Mouse (Mus musculus) gastrocnemius, postnatal 14 days (tissue): ENCODE measurements at regions not wholly inside any gene's neighbourhood (a gene's known extent, or its start where the extent isn't known, plus 50 kb on each side); places are given as distances from the start of the nearest gene placed in this dataset.

ENCODE experiments used
- DNase-seq: peaks from one replicate; pipeline ENCODE4 v3.0.0; 2021; ENCODE audit warnings: mixed read lengths
- intact Hi-C: fragments of 180-260 bp; cut with DNase I; formaldehyde crosslinking; loops from one replicate; pipeline ENCODE4 v1.15.1; 2025; ENCODE audit warnings: low total_unique reads

DNA sequence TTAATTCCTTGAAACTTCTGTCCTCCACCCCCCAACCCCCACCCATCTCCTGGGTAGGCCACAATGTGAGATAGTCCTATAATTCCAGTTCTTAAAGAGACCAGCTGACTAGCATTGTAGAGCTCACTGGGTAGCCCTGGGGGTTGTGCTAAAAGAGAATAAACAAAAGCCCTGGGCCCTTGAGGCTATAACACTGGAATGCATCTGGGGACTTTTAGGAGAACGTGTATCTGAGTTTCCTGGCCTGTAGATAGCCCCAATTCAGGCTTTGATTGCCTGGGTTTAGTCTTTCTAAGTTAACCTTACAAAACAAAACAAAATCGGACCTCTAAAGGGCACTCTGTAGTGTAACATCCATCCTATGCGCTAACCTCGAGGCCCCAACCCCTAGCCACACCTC, 234.1 kb upstream of the 4930412O13Rik start:
- intact Hi-C loops: no loop called here
- DNase-seq: no peak

GRCm38 (mm10) chr2:9650082-9650481, 231.0 kb upstream of the 4930412O13Rik start:
- intact Hi-C loops: no loop called here

GRCm38 (mm10) chr2:9658880-9659279, 222.2 kb upstream of the 4930412O13Rik start:
- intact Hi-C loops: no loop called here

More at GRCm38 (mm10) chr2:9650082-9650481, 231.0 kb upstream of the 4930412O13Rik start:
- no peak for DNase-seq

GRCm38 (mm10) chr2:9669621-9670020, 211.4 kb upstream of the 4930412O13Rik start:
- intact Hi-C loops: no loop called here
- DNase-seq: no peak

More at GRCm38 (mm10) chr2:9658880-9659279, 222.2 kb upstream of the 4930412O13Rik start:
- DNase-seq: no peak

GRCm38 (mm10) chr2:9681691-9682152, 199.3 kb upstream of the 4930412O13Rik start:
- intact Hi-C loops: no loop called here
- DNase-seq: no peak

- intact Hi-C loops: no loop called here
- DNase-seq: no peak
These were observed 197.3 kb upstream of the 4930412O13Rik start for GRCm38 (mm10) chr2:9683673-9684210.

- intact Hi-C loops: no loop called here
- DNase-seq: no peak
These were observed 192.9 kb upstream of the 4930412O13Rik start for GRCm38 (mm10) chr2:9688176-9688575.

GRCm38 (mm10) chr2:9689518-9689917, 191.5 kb upstream of the 4930412O13Rik start:
- intact Hi-C loops: no loop called here

GRCm38 (mm10) chr2:9691506-9691905, 189.5 kb upstream of the 4930412O13Rik start:
- intact Hi-C loops: no loop called here
- DNase-seq: no peak

More at GRCm38 (mm10) chr2:9689518-9689917, 191.5 kb upstream of the 4930412O13Rik start:
- DNase-seq: no peak

- intact Hi-C loops: no loop called here
- DNase-seq: no peak
These were observed 189.1 kb upstream of the 4930412O13Rik start for GRCm38 (mm10) chr2:9691906-9692305.

GRCm38 (mm10) chr2:9693351-9693750, 187.7 kb upstream of the 4930412O13Rik start:
- no peak for DNase-seq
- intact Hi-C loops: no loop called here

DNA sequence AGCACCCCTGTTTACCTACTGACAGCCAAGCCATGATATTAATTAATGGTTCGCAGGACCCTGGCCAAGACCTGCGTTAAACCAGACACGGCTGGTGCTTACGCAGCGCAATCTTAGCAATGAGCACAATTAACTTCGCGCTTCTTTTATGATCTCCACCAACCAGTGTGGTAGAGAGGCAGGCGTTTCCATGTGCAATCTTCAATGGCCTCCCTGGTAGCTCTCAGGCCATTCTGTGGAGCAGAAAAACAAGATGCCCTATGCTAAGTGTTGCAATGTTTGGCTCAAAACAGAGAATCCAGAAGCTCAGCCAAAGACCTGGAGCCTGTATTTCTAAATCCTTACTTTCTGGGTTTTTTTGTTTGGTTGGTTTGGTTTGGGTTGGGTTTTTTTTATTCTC, 186.9 kb upstream of the 4930412O13Rik start:
- intact Hi-C loops: no loop called here
- DNase-seq: no peak

DNA sequence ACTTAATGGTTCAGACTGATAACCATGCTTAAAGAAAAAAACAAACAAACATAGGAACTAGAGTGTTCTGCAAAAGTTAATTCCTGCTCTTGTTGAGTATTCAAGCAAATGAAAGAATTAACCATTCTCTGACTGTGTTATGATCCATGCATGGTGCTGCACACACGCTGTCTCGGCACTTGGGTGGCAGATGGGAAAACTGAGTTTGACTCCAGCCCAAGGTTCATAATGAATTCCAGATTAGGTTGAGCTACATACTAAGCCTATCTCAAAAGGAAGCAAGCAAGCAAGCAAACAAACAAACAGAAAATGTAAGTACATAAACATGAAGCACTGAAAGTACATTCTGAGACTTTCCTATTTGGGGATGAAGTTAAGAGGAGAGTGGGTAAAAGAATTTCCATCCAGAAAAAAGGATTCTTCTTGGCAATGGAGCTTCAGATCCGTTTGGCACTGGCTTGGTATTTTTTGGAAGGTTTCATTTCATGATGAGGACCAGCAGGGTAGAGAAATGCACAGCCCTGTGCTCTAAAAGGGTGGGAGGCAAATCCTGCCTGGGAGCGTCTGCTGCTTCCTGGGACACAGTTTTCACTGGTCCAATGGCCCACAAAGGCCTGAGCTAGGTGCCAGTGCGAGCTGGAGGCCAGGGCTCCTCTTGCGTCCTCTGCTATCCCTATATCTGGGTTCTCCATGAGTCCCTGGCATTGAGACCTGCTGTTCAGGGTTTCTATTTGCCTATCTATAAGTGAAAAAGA, 183.3 kb upstream of the 4930412O13Rik start:
- intact Hi-C loops: no loop called here
- no peak for DNase-seq

GRCm38 (mm10) chr2:9704266-9704665, 176.8 kb upstream of the 4930412O13Rik start:
- intact Hi-C loops: no loop called here
- DNase-seq: no peak

GRCm38 (mm10) chr2:9709466-9709865, 171.6 kb upstream of the 4930412O13Rik start:
- no peak for DNase-seq
- intact Hi-C loops: no loop called here

GRCm38 (mm10) chr2:9717904-9718303, 163.1 kb upstream of the 4930412O13Rik start:
- intact Hi-C loops: no loop called here

DNA sequence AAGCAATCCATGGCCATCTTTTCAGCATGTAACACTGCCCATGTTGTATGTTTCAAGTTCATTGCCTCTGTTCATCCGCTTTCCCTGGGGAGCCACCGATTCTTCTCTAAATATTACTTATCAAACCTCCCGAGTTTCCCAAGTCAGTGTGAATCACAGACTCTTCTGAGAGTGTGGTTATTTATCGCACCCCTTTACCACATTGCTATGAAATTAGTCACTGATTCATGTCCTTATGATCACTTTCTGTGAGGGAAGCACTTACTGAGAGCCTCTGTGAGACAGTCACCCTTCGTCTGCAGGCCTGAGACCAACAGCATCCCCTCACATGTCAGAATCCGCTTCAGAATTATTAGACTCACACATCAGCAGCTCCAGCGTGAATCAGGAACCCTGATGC, 147.8 kb upstream of the 4930412O13Rik start:
- intact Hi-C loops: no loop called here
- DNase-seq: no peak

More at GRCm38 (mm10) chr2:9717904-9718303, 163.1 kb upstream of the 4930412O13Rik start:
- DNase-seq: no peak

- intact Hi-C loops: no loop called here
- DNase-seq: no peak
These were observed 136.9 kb upstream of the 4930412O13Rik start for GRCm38 (mm10) chr2:9744181-9744580.

DNA sequence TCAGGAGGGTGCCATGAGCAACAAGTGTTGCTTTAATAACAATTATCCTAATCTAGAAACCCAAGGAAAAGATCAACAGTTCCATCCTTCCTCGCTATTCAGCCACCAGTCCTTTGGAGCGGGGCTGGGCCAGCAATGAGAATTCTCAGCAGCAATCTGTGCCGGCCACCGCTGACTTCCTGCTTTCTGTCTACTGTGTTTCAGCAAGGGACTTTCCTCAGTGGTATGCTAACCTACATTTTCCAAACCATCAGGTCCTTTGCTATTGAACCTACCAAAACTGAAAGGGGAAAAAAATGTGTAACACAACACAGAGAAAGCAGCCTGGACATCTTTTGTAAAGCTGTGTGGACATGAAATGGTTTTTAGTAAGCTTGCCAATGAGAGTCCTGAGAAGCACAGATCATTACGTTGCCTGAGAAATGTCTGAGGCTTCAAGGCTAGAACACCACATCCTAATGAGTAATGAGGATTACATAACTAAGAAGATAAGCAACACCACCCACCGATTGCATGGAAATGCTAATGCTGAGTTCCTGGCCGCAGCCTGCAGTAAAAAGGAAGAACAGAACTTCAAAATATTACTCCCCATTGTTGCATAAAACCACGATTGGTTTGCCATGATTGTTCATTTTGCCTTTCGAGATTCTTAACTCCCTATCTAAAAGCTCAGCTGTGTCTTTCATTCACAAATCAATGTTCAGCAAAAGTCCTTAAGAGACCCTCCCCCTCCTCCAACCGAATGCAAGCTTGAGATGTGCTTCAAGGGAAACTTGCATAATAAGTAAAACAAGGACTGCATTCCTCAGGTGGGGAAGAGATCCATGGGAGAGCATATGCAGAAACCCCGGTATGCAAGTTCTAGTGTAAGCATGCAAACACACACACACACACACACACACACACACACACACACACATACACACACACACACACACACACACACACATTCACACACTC, 130.9 kb upstream of the 4930412O13Rik start:
- DNase-seq: no peak
- intact Hi-C loops: no loop called here

DNA sequence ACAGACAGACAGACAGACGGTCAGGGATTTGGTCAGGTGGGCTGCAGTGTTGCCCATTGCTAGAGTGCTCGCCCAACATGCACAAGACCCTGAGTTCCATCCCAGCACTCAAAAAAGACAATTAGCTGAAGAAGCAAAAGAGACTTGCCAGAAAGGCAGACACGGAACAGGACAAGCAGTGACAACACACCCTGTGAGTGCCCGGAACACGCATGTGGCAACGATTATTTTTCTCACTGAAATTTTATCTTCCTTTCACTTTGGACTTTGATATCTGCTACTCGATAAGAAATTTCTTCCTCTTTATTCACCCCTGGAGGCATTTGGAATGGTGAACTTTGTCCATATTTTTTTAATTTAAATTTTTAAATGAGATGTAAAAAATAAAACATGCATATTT, 127.4 kb upstream of the 4930412O13Rik start:
- DNase-seq: no peak
- intact Hi-C loops: no loop called here
